Mouse (Mus musculus) cerebellum, adult 2 months (tissue): ENCODE measurements at regions not wholly inside any gene's neighbourhood (a gene's known extent, or its start where the extent isn't known, plus 50 kb on each side); places are given as distances from the start of the nearest gene placed in this dataset.

Experiments used
- CTCF ChIP-seq: fragments of 200-500 bp; IDR thresholded peaks from 2 replicates; pipeline ENCODE4 v1.5.1; 2011; ENCODE audit warnings: low read depth, mild to moderate bottlenecking, control low read depth, low read length, moderate library complexity, borderline replicate concordance; ENCODE audit not compliant: insufficient read depth
- POLR2A ChIP-seq: fragments of 200-500 bp; IDR thresholded peaks from 2 replicates; pipeline ENCODE4 v1.6.1; 2011; ENCODE audit warnings: low read length, control low read depth, borderline replicate concordance; ENCODE audit not compliant: insufficient read depth

- TF ChIP-seq CTCF (no peak), POLR2A (no peak)
Measured at GRCm38 (mm10) chr3:140785700-140786099, 426.5 kb downstream of the Pdha2 start.
